Mouse (Mus musculus) MEL (cell line): ENCODE results near the gene Prss37. TPM values are rescaled to one million over a fixed set of nuclear protein-coding genes. Genes with fewer than 3 reads are reported as not detected.

ENCODE experiments used
- DNase-seq: peaks from one replicate; pipeline ENCODE4 v3.0.0; 2011; ENCODE audit warnings: low read depth, low spot score
- H3K27ac ChIP-seq: 2 replicates; pipeline ENCODE4 v1.5.1; 2012; ENCODE audit warnings: low read depth, mild to moderate bottlenecking, control low read depth, low read length, moderate library complexity; ENCODE audit not compliant: control insufficient read depth
- H3K27me3 ChIP-seq, 2 experiments: fragments of 150-350 bp in 1 of 2; sonication (generic) in 1 of 2; 2 replicates each; pipeline ENCODE4 v1.6.1; 2012; ENCODE audit warnings: low read length in 2 of 2, mild to moderate bottlenecking in 2 of 2, improper control_type of control experiment in 1 of 2, moderate library complexity in 1 of 2; ENCODE audit not compliant: insufficient read depth in 2 of 2, control insufficient read depth in 1 of 2
- H3K36me3 ChIP-seq, 2 experiments: 2 replicates each; pipeline ENCODE4 v1.6.1; 2012 to 2014; ENCODE audit warnings: low read length in 2 of 2, improper control_type of control experiment in 1 of 2, inconsistent platforms in 1 of 2, mild to moderate bottlenecking in 1 of 2; ENCODE audit not compliant: insufficient read depth in 2 of 2, control insufficient read depth in 1 of 2
- H3K4me1 ChIP-seq, 2 experiments: fragments of 150-350 bp in 1 of 2; sonication (generic) in 1 of 2; 2 replicates each; pipeline ENCODE4 v1.6.1; 2012; ENCODE audit warnings: low read length in 2 of 2, improper control_type of control experiment in 1 of 2, mild to moderate bottlenecking in 1 of 2; ENCODE audit not compliant: insufficient read depth in 2 of 2, control insufficient read depth in 1 of 2
- H3K4me3 ChIP-seq, 2 experiments: fragments of 150-350 bp in 1 of 2; sonication (generic) in 1 of 2; 2 replicates each; pipeline ENCODE4 v1.5.1; 2012; ENCODE audit warnings: low read depth in 2 of 2, low read length in 2 of 2, mild to moderate bottlenecking in 2 of 2, moderate library complexity in 2 of 2, control low read depth in 1 of 2, improper control_type of control experiment in 1 of 2; ENCODE audit not compliant: control insufficient read depth in 1 of 2, insufficient read depth in 1 of 2
- H3K79me2 ChIP-seq: 2 replicates; pipeline ENCODE4 v1.6.1; 2012; ENCODE audit warnings: mild to moderate bottlenecking, low read length, moderate library complexity; ENCODE audit not compliant: control insufficient read depth, poor library complexity, insufficient read depth
- H3K9ac ChIP-seq: 2 replicates; pipeline ENCODE4 v1.6.1; 2012; ENCODE audit warnings: low read depth, mild to moderate bottlenecking, control low read depth, low read length, moderate library complexity; ENCODE audit not compliant: control insufficient read depth, poor library complexity, severe bottlenecking
- H3K9me3 ChIP-seq: fragments of 150-350 bp; sonication (generic); replicated peaks from 2 replicates; pipeline ENCODE4 v1.6.1; 2012; ENCODE audit warnings: mild to moderate bottlenecking, low read length, improper control_type of control experiment, moderate library complexity; ENCODE audit not compliant: insufficient read depth
- CHD1 ChIP-seq: IDR thresholded peaks from 2 replicates; pipeline ENCODE4 v1.6.1; 2012; ENCODE audit warnings: low read depth, mild to moderate bottlenecking, inconsistent platforms, low read length, improper control_type of control experiment
- CHD2 ChIP-seq: IDR thresholded peaks from 2 replicates; pipeline ENCODE4 v1.6.1; 2011; ENCODE audit warnings: low read length, improper control_type of control experiment
- CTCF ChIP-seq, 3 experiments: IDR thresholded peaks in 2 of 3; conservative IDR thresholded peaks in 1 of 3; 2 replicates each; pipeline ENCODE4 v1.5.1; 2011 to 2012; ENCODE audit warnings: low read length in 3 of 3, low read depth in 2 of 3, mild to moderate bottlenecking in 2 of 3, improper control_type of control experiment in 1 of 3, inconsistent platforms in 1 of 3, mixed read lengths in 1 of 3, moderate library complexity in 1 of 3; ENCODE audit not compliant: control insufficient read depth in 1 of 3, insufficient read depth in 1 of 3, poor library complexity in 1 of 3, severe bottlenecking in 1 of 3
- ELF1 ChIP-seq: IDR thresholded peaks from 2 replicates; pipeline ENCODE4 v1.6.1; 2014; ENCODE audit warnings: low read depth, mild to moderate bottlenecking, inconsistent platforms, low read length, improper control_type of control experiment, moderate library complexity
- GABPA ChIP-seq: IDR thresholded peaks from 2 replicates; pipeline ENCODE4 v1.6.1; 2012; ENCODE audit warnings: low read depth, mild to moderate bottlenecking, inconsistent platforms, low read length, improper control_type of control experiment, moderate library complexity
- HCFC1 ChIP-seq: IDR thresholded peaks from 2 replicates; pipeline ENCODE4 v1.6.1; 2012; ENCODE audit warnings: low read depth, mild to moderate bottlenecking, inconsistent platforms, low read length, improper control_type of control experiment, moderate library complexity
- MAX ChIP-seq: IDR thresholded peaks from 2 replicates; pipeline ENCODE4 v1.6.1; 2011; ENCODE audit warnings: low read length, improper control_type of control experiment
- MAZ ChIP-seq: IDR thresholded peaks from 2 replicates; pipeline ENCODE4 v1.6.1; 2012; ENCODE audit warnings: low read depth, mild to moderate bottlenecking, inconsistent platforms, low read length, improper control_type of control experiment
- MEF2A ChIP-seq: IDR thresholded peaks from 2 replicates; pipeline ENCODE4 v1.6.1; 2014; ENCODE audit warnings: low read depth, mild to moderate bottlenecking, inconsistent platforms, low read length, improper control_type of control experiment; ENCODE audit not compliant: poor library complexity, insufficient replicate concordance, severe bottlenecking; ENCODE audit errors: extremely low read depth
- MYB ChIP-seq: IDR thresholded peaks from 2 replicates; pipeline ENCODE4 v1.6.1; 2011; ENCODE audit warnings: mild to moderate bottlenecking, low read depth, low read length, improper control_type of control experiment
- NRF1 ChIP-seq: IDR thresholded peaks from 2 replicates; pipeline ENCODE4 v1.6.1; 2014; ENCODE audit warnings: low read depth, mild to moderate bottlenecking, inconsistent platforms, low read length, improper control_type of control experiment, moderate library complexity; ENCODE audit not compliant: poor library complexity, insufficient read depth, severe bottlenecking
- RCOR1 ChIP-seq: IDR thresholded peaks from 2 replicates; pipeline ENCODE4 v1.6.1; 2012; ENCODE audit warnings: low read depth, mild to moderate bottlenecking, inconsistent platforms, low read length, improper control_type of control experiment
- TAL1 ChIP-seq: IDR thresholded peaks from 2 replicates; pipeline ENCODE4 v1.6.1; 2012; ENCODE audit warnings: mild to moderate bottlenecking, inconsistent platforms, low read length, moderate library complexity, mixed read lengths
- TCF12 ChIP-seq: IDR thresholded peaks from 2 replicates; pipeline ENCODE4 v1.6.1; 2014; ENCODE audit warnings: low read depth, mild to moderate bottlenecking, inconsistent platforms, low read length, improper control_type of control experiment, moderate library complexity
- UBTF ChIP-seq: IDR thresholded peaks from 2 replicates; pipeline ENCODE4 v1.6.1; 2012; ENCODE audit warnings: low read depth, mild to moderate bottlenecking, inconsistent platforms, low read length, improper control_type of control experiment, moderate library complexity, borderline replicate concordance; ENCODE audit not compliant: insufficient read depth
- USF2 ChIP-seq, 2 experiments: IDR thresholded peaks; 2 replicates each; pipeline ENCODE4 v1.6.1; 2011 to 2012; ENCODE audit warnings: improper control_type of control experiment in 2 of 2, low read length in 2 of 2, borderline replicate concordance in 1 of 2, inconsistent platforms in 1 of 2, low read depth in 1 of 2, mild to moderate bottlenecking in 1 of 2; ENCODE audit not compliant: insufficient read depth in 1 of 2
- ZC3H11A ChIP-seq: IDR thresholded peaks from 2 replicates; pipeline ENCODE4 v1.6.1; 2012; ENCODE audit warnings: low read depth, mild to moderate bottlenecking, inconsistent platforms, low read length, improper control_type of control experiment
- ZNF384 ChIP-seq: IDR thresholded peaks from 2 replicates; pipeline ENCODE4 v1.6.1; 2012; ENCODE audit warnings: low read depth, mild to moderate bottlenecking, inconsistent platforms, low read length, improper control_type of control experiment
- polyA plus RNA-seq, 2 experiments: library from polyadenylated mRNA; stranded (reverse) in 1 of 2; unstranded in 1 of 2; fragments of >175 nt in 1 of 2; fragments of >200 nt in 1 of 2; gene quantifications; 2 replicates each; pipeline versions ENCODE4 v1.2.1 to v1.2.4; 2012; ENCODE audit warnings: low replicate concordance in 2 of 2, low read depth in 1 of 2; ENCODE audit not compliant: insufficient read length in 2 of 2, insufficient read depth in 1 of 2, missing spikeins in 1 of 2
- total RNA-seq: library from RNA; depleted of rRNA; stranded (reverse); fragments of 300-350 nt; gene quantifications from 2 replicates; pipeline ENCODE4 v1.2.3, GENCODE M21; 2012; rRNA removed

The Prss37 gene
- total RNA-seq (not detected in 2 replicates), polyA plus RNA-seq (not detected)

GRCm38 (mm10) chr6:40519408-40519807, at the start of gene Prss37:
Gene Prss37, minus strand, starts transcription at chr6:40519508.
- no peak for TF ChIP-seq CHD1
- TF ChIP-seq MAZ: no peak
- TF ChIP-seq UBTF: no peak
- TF ChIP-seq NRF1: no peak
- no peak for TF ChIP-seq RCOR1
- no peak for TF ChIP-seq HCFC1
- no peak for TF ChIP-seq ELF1
- TF ChIP-seq MAX: no peak
- TF ChIP-seq ZC3H11A: no peak
- no peak for TF ChIP-seq MYB
- TF ChIP-seq USF2 (IDR thresholded peaks at IDR 0.05; ENCODE audit: borderline replicate concordance in 1 of 2, insufficient read depth in 1 of 2, low read depth in 1 of 2, low read length in 2 of 2): no peak
- no peak for TF ChIP-seq TCF12
- no peak for TF ChIP-seq CTCF (IDR thresholded peaks at IDR 0.05 in 2 of 3, conservative IDR thresholded peaks at IDR 0.05 in 1 of 3; ENCODE audit: control insufficient read depth in 1 of 3, insufficient read depth in 1 of 3, low read depth in 2 of 3, low read length in 3 of 3, poor library complexity in 1 of 3, severe bottlenecking in 1 of 3)
- no peak within 1 kb of the TSS for H3K27ac ChIP-seq
- no peak for DNase-seq
- no peaks in the 10 kb centered on the region for H3K4me1 ChIP-seq
- no peak within 1 kb of the TSS for H3K9ac ChIP-seq
- H3K9me3 ChIP-seq: no peaks in the 10 kb centered on the region
- no peaks in the 10 kb centered on the region for H3K79me2 ChIP-seq
- no peaks in the 10 kb centered on the region for H3K36me3 ChIP-seq
- no peaks in the 10 kb centered on the region; a peak in 1 of 4 replicates for H3K27me3 ChIP-seq
- H3K4me3 ChIP-seq: no peak within 1 kb of the TSS

- TF ChIP-seq MEF2A (no peak), GABPA (no peak), MYB (no peak), TAL1 (no peak), UBTF (no peak), CTCF (IDR thresholded peaks at IDR 0.05 in 2 of 3, conservative IDR thresholded peaks at IDR 0.05 in 1 of 3; ENCODE audit: control insufficient read depth in 1 of 3, insufficient read depth in 1 of 3, low read depth in 2 of 3, low read length in 3 of 3, poor library complexity in 1 of 3, severe bottlenecking in 1 of 3) (no peak), RCOR1 (no peak), CHD2 (no peak), ZNF384 (no peak)
Measured at GRCm38 (mm10) chr6:40554950-40555349, 35.6 kb upstream of the Prss37 start, which contains the start of gene Olfr461. Gene Olfr461, minus strand, starts transcription at chr6:40555050.

More at GRCm38 (mm10) chr6:40554950-40555349, 35.6 kb upstream of the Prss37 start, which contains the start of gene Olfr461:
- Histone ChIP-seq H3K79me2 (no peaks in the 10 kb centered on the region), H3K36me3 (no peaks in the 10 kb centered on the region), H3K9me3 (no peaks in the 10 kb centered on the region), H3K4me3 (no peak within 1 kb of the TSS), H3K9ac (no peak within 1 kb of the TSS), H3K27me3 (no peaks in the 10 kb centered on the region; a peak in 1 of 4 replicates), H3K27ac (no peak within 1 kb of the TSS), H3K4me1 (no peaks in the 10 kb centered on the region)
- no peak for DNase-seq
